Mouse (Mus musculus) embryonic fibroblast, embryonic 13.5 days (primary cell): ENCODE results near the gene Entpd8. TPM values are rescaled to one million over a fixed set of nuclear protein-coding genes. Genes with fewer than 3 reads are reported as not detected.

Source experiments
- H3K27ac ChIP-seq: 2 replicates; pipeline ENCODE4 v1.5.1; 2012; ENCODE audit warnings: low read length, control low read depth, inconsistent platforms; ENCODE audit not compliant: insufficient read depth
- H3K4me1 ChIP-seq: 2 replicates; pipeline ENCODE4 v1.6.1; 2011; ENCODE audit warnings: low read length; ENCODE audit not compliant: control insufficient read depth, insufficient read depth
- H3K4me3 ChIP-seq: 2 replicates; pipeline ENCODE4 v1.5.1; 2011; ENCODE audit warnings: mild to moderate bottlenecking, control low read depth, low read length; ENCODE audit not compliant: insufficient read depth
- CTCF ChIP-seq: IDR thresholded peaks from 2 replicates; pipeline ENCODE4 v1.5.1; 2011; ENCODE audit warnings: mild to moderate bottlenecking, control low read depth, low read length, moderate library complexity, borderline replicate concordance; ENCODE audit not compliant: insufficient read depth
- POLR2A ChIP-seq: IDR thresholded peaks from 2 replicates; pipeline ENCODE4 v1.6.1; 2011; ENCODE audit warnings: low read depth, mild to moderate bottlenecking, control low read depth, low read length, moderate library complexity
- polyA plus RNA-seq: library from polyadenylated mRNA; stranded (reverse); fragments of >200 nt; gene quantifications from 2 replicates; pipeline ENCODE4 v1.2.4, GENCODE M21; 2011; ENCODE audit warnings: low read depth; ENCODE audit not compliant: missing spikeins, insufficient read length

The Entpd8 gene
- polyA plus RNA-seq, 1 experiment: not detected

DNA sequence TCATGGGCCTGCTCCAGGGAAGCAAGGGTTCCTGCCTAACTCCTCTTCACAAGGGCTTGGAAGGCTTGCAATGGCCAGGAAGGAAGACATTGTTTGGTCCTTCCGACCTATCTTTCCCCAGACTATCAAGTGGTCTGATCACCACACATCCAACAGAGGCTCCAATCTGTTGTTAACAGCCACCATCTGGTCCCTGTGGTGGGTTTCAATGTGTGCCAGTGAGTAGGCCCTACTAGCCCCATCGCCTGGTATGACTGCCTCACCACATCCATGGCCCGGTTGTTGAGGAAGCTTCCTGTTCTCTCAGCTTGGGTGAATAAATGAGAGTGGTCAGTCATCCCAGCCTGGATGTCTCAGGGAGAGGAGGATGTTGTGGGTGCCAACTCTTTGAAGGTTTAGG lies 8.5 kb downstream of the Entpd8 start:
- no peak for TF ChIP-seq CTCF
- H3K27ac ChIP-seq: no peak overlapping the region
- no peaks in the 10 kb centered on the region for H3K4me1 ChIP-seq
- H3K4me3 ChIP-seq: no peak overlapping the region

DNA sequence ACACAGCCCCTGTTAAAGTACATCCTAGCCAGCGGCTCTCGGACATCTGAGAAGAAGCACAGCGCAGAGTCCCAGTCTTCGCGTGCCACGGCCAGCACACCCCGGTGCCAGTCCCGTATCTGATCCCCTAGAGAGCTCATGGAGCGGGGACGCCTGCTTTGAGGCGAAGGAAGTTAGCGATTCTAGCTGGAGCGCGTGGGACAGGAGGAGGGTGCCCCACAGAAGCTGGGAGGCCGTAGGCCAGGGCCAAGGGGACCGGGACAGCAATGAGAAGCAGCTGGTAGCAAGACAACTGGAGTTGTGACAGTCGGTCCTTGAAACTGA lies 14.6 kb downstream of the Entpd8 start:
- no peak for TF ChIP-seq CTCF
- TF ChIP-seq POLR2A: no peak
- Histone ChIP-seq H3K4me1 (no peaks in the 10 kb centered on the region), H3K27ac (no peak overlapping the region), H3K4me3 (no peak overlapping the region)

DNA sequence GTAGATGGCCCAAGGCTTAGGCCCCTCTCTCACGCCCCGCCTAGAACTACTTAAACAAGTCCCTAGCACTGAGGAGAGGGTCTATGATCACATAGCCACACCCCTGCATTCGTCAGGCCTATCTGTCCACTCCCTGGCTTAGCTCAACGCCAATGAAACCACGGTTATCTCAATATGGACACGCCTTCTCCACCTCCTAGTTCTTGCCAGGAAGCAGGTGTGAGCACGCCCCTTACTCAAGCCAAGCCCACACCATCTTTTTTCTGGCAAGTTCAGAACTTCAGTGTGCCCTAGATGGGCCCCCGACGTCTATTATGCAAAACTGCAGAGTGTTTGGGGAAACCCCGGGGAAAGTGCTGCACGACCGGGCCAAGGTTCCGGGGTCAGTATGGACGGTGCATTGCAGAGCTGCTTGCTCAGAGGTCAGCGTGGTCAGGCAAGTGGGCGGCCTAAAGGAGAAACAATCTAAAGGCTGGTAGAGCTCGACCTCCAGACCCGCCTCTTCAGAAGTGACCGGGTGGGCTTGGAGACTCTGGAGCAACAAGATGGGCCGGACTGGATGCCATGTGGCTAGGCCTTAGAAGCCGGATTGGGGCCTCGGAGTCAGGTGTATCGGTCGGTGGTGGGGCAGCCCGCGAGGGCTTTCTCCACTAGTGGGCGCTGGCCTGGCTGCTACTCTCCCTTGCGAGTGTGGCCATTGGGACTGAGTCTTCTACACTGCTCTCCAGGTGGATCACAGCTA lies 15.2 kb downstream of the Entpd8 start, which contains the start of gene Noxa1:
Noxa1 (minus strand) TSS at position 41 of the 742 bp plus-strand sequence.
- Histone ChIP-seq H3K4me1 (no peaks in the 10 kb centered on the region), H3K27ac (no peak within 1 kb of the TSS), H3K4me3 (no peak within 1 kb of the TSS)
- TF ChIP-seq CTCF: no peak
- no peak for TF ChIP-seq POLR2A

DNA sequence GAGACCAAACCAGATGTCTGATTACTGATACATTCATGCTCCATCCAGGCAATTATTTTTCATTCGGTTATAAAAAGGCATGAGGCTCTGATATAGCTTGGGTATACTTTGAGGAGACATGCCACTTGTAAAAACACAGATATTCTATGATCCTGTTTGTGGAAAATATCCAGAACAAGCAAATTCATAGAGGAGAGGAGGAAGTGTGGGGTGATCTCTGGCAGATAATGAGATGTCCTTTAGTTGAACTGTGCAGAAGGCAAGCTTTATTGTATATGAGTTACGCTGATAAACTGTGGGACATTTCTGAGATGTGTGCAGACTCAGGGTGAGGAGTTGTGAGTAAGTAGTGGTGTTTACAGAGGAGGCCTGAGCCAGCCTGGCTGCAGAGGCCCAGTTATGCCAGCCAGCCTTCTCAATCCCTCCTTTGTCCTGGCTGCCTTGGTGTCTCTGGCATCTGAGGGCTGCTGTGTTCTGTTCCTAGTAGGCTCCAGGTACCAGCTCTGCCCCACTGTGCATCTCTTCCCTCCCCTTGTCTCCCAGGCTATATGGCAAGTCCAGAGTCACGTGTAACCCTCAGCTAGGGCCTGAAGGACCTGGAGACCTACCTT lies 18.0 kb downstream of the Entpd8 start:
- H3K4me1 ChIP-seq: no peaks in the 10 kb centered on the region
- no peak overlapping the region for H3K4me3 ChIP-seq
- TF ChIP-seq CTCF: no peak
- TF ChIP-seq POLR2A: no peak
- H3K27ac ChIP-seq: no peak overlapping the region

DNA sequence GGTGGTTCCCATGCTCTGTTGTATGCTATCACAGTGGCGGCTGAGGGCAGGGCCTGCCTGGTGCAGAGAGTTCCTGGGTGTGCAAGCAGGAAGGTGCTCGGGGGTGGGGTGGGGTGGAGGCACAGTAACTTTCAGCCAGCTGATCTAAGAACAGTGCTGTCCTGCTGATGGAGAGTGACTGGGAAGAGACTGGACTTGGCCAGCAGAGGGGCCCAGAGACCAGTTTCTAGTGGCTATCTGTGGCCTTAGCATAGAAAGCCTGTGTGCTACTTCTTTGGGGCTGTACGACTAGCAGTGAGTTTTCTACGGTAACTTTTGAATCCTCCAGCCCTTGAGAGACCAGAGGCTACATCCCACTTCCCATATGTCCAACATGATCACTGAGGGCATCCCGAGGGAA lies 18.9 kb downstream of the Entpd8 start:
- TF ChIP-seq POLR2A (no peak), CTCF (no peak)
- Histone ChIP-seq H3K27ac (no peak overlapping the region), H3K4me3 (no peak overlapping the region), H3K4me1 (no peaks in the 10 kb centered on the region)

- Histone ChIP-seq H3K27ac (no peak overlapping the region), H3K4me3 (no peak overlapping the region), H3K4me1 (no peaks in the 10 kb centered on the region)
- TF ChIP-seq POLR2A: no peak
- no peak for TF ChIP-seq CTCF
Observed at GRCm38 (mm10) chr2:25099703-25100102, 19.6 kb downstream of the Entpd8 start.

DNA sequence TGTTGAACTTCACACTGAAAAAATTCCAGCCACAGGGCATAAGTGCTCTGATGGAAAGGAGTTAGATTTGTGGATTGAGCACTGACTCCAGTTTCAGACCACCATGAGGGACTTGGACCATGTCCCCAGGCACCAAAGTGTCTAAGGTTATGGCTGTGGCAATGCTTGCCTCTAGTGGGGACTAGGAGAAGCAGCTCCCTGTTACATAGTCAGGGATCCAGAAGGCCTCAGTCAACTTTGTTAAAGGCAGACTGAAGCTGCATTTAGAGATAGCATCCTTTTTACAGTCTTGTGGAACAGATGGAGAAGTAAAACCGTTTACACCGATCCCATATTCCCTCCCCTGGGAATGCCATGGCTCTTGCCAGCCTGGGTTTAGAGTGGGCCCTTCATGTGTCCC lies 24.0 kb downstream of the Entpd8 start:
- Histone ChIP-seq H3K27ac (no peak overlapping the region), H3K4me3 (no peak overlapping the region), H3K4me1 (no peaks in the 10 kb centered on the region)
- TF ChIP-seq POLR2A (no peak), CTCF (no peak)

- no peak overlapping the region for H3K27ac ChIP-seq
Observed at GRCm38 (mm10) chr2:25106045-25106444, 25.9 kb downstream of the Entpd8 start.

DNA sequence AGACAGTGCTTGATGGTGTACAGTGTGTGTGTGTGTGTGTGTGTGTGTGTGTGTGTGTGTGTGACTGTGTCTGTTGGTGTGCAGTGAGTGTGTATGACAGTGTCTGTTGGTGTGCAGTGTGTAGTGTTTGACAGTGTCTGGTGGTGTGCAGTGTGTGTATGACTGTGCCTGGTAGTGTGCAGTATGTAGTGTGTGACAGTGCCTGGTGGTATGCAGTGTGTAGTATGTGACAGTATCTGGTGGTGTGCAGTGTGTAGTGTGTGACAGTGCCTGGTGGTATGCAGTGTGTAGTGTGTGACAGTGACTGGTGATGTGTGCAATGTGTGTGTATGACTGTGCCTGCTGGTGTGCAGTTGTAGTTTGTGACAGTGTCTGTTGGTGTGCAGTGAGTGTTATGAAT lies 29.4 kb downstream of the Entpd8 start:
- Histone ChIP-seq H3K4me3 (no peak overlapping the region), H3K4me1 (no peaks in the 10 kb centered on the region), H3K27ac (no peak overlapping the region)
- TF ChIP-seq CTCF (no peak), POLR2A (no peak)

More at GRCm38 (mm10) chr2:25106045-25106444, 25.9 kb downstream of the Entpd8 start:
- TF ChIP-seq POLR2A (no peak), CTCF (no peak)
- H3K4me3 ChIP-seq: no peak overlapping the region
- H3K4me1 ChIP-seq: no peaks in the 10 kb centered on the region

GRCm38 (mm10) chr2:25110505-25111183 lies 30.5 kb downstream of the Entpd8 start:
- Histone ChIP-seq H3K4me1 (no peaks in the 10 kb centered on the region), H3K4me3 (no peak overlapping the region), H3K27ac (no peak overlapping the region)
- TF ChIP-seq POLR2A: no peak
- TF ChIP-seq CTCF: no peak
